Mouse (Mus musculus): ENCODE measurements around the gene Isg20l2.

DNA sequence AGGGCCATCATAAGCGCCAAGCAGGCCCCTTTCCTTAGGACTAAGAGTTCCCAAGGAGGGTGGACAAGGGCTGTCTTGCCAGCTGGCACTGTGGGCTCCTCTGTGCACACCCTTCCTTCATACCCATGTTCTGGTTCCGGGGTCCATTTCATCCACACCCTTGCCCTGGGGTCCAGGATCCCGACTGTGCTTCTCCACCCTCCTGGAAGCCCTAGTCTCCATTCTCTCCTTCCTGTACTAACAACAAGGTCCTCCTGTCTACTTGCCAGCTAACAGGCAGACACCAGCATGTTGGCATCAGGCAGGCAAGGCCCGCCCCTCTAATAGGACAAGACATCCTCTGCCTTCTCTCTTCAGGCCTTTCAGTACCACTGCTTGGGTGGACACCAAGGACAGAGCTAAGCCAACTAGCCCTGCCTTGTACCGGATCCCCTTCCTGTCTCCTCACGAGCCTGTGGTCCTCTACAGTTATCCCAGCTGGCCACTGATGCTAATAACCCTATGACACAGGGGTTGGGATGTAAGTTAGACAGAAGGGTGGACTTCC is 51.2 kb downstream of the Isg20l2 start:
- TF ChIP-seq CTCF (conservative IDR thresholded peaks at IDR 0.05; ENCODE audit: low read length) (no peak), POU5F1 (IDR thresholded peaks at IDR 0.05; ENCODE audit: borderline replicate concordance, low read length) (no peak), NANOG (IDR thresholded peaks at IDR 0.05; ENCODE audit: borderline replicate concordance, low read length) (no peak)

All from E14TG2a.4 (cell line).